ENCODE assay signal across 8 mouse cellular contexts in genomic region chr9:31118520-31119298, GRCm38 (mm10). TPM values are rescaled to one million over a fixed set of nuclear protein-coding genes. Genes with fewer than 3 reads are reported as not detected.
DNase-seq lines count a peak whose midpoint lies in the region; ATAC-seq and TF ChIP-seq lines count a peak whose summit lies in the region.
"Had no signal": no experiment of that assay in that cellular context is flagged by ENCODE, and none has a peak within 500 bp of the region (broad histone marks: within the 10 kb centered on the region; RNA-seq: fewer than 3 reads in every experiment).

No protein-coding gene starts in this region.

- TF ChIP-seq POLR2A in MEL (IDR thresholded peaks at IDR 0.05; ENCODE audit: control insufficient read depth in 1 of 2, insufficient read depth in 1 of 2, low read depth in 1 of 2, low read length in 2 of 2, poor library complexity in 1 of 2) = no peak

- TF ChIP-seq CTCF in MEL (IDR thresholded peaks at IDR 0.05 in 2 of 3, conservative IDR thresholded peaks at IDR 0.05 in 1 of 3; ENCODE audit: control insufficient read depth in 1 of 3, insufficient read depth in 1 of 3, low read depth in 2 of 3, low read length in 3 of 3, poor library complexity in 1 of 3, severe bottlenecking in 1 of 3) = no peak

- H3K36me3 ChIP-seq in kidney, embryonic 16.5 days (ENCODE audit: insufficient read depth, low read length) = no peaks in the 10 kb centered on the region
- no peaks in the 10 kb centered on the region for H3K36me3 ChIP-seq in MEL (ENCODE audit: control insufficient read depth in 1 of 2, insufficient read depth in 2 of 2, low read length in 2 of 2)
- no peaks in the 10 kb centered on the region for H3K36me3 ChIP-seq in embryonic facial prominence, embryonic 10.5 days (replicated peaks)

- H3K79me2 ChIP-seq in MEL (ENCODE audit: control insufficient read depth, insufficient read depth, low read length, poor library complexity) = no peaks in the 10 kb centered on the region

- TF ChIP-seq EP300 in MEL (IDR thresholded peaks at IDR 0.05; ENCODE audit: low read depth in 1 of 2, low read length in 2 of 2) = no peak

- no peak overlapping the region for H3K27ac ChIP-seq in kidney, embryonic 16.5 days (ENCODE audit: low read length)
- H3K27ac ChIP-seq in MEL (ENCODE audit: control insufficient read depth, low read depth, low read length) = no peak overlapping the region
- H3K27ac ChIP-seq in embryonic facial prominence, embryonic 10.5 days (replicated peaks) = no peak overlapping the region

- no peaks in the 10 kb centered on the region for H3K27me3 ChIP-seq in kidney, embryonic 16.5 days (ENCODE audit: insufficient read depth, low read length)
- H3K27me3 ChIP-seq in MEL (ENCODE audit: control insufficient read depth in 1 of 2, insufficient read depth in 2 of 2, low read length in 2 of 2) = no peaks in the 10 kb centered on the region
- no peaks in the 10 kb centered on the region for H3K27me3 ChIP-seq in embryonic facial prominence, embryonic 10.5 days (replicated peaks; ENCODE audit: low read depth, poor library complexity, severe bottlenecking)

- no peak overlapping the region for H3K9ac ChIP-seq in kidney, embryonic 16.5 days (replicated peaks; ENCODE audit: low read length)
- no peak overlapping the region for H3K9ac ChIP-seq in MEL (ENCODE audit: control insufficient read depth, low read depth, low read length, poor library complexity, severe bottlenecking)

- peaks cover 22% of the 10 kb centered on the region for H3K4me1 ChIP-seq in kidney, embryonic 16.5 days (ENCODE audit: insufficient read depth, low read length)
- no peaks in the 10 kb centered on the region for H3K4me1 ChIP-seq in MEL (ENCODE audit: control insufficient read depth in 1 of 2, insufficient read depth in 2 of 2, low read length in 2 of 2)
- H3K4me1 ChIP-seq in embryonic facial prominence, embryonic 10.5 days = peaks cover 56% of the 10 kb centered on the region

- no peak overlapping the region for H3K4me3 ChIP-seq in kidney, embryonic 16.5 days (ENCODE audit: low read length)
- H3K4me3 ChIP-seq in MEL (ENCODE audit: control insufficient read depth in 1 of 2, insufficient read depth in 1 of 2, low read depth in 2 of 2, low read length in 2 of 2) = no peak overlapping the region
- no peak overlapping the region; the same call in 1 of the 2 replicates for H3K4me3 ChIP-seq in embryonic facial prominence, embryonic 10.5 days

- H3K4me2 ChIP-seq in kidney, embryonic 16.5 days (replicated peaks; ENCODE audit: low read depth, low read length) = no peak overlapping the region

- peak; percentile 98 for ATAC-seq in kidney, embryonic 16.5 days (ENCODE audit: low FRiP score, low TSS enrichment)

- TF ChIP-seq RAD21 in MEL (IDR thresholded peaks at IDR 0.05; ENCODE audit: low read depth, low read length) = no peak

- no peaks in the 10 kb centered on the region for H3K9me3 ChIP-seq in kidney, embryonic 16.5 days (ENCODE audit: low read length)
- no peaks in the 10 kb centered on the region for H3K9me3 ChIP-seq in MEL (replicated peaks; ENCODE audit: insufficient read depth, low read length)
- no peaks in the 10 kb centered on the region for H3K9me3 ChIP-seq in embryonic facial prominence, embryonic 10.5 days

- 20% methylated on average over 11 of the region's 11 CpGs for whole genome bisulfite sequencing in kidney, embryonic 16.5 days
- WGBS in embryonic facial prominence, embryonic 10.5 days = 37% methylated on average over 11 of the region's 11 CpGs

- DNase-seq in kidney, postnatal 36 days = no peak
- peak; percentile 47 for DNase-seq in MEL (ENCODE audit: low read depth, low spot score)
- DNase-seq in embryonic facial prominence, embryonic 10.5 days (ENCODE audit: low spot score) = peak; percentile 81
- peak; percentile 81 for DNase-seq in mesoderm, embryonic 11.5 days (ENCODE audit: low read depth, low spot score)
- DNase-seq in urinary bladder, postnatal 36 days (ENCODE audit: low spot score in 2 of 2) = no peak
- DNase-seq in thymus, postnatal 4 days = no peak
- DNase-seq: adrenal gland, postnatal 25 days had no signal

TF ChIP-seq in MEL, 35 proteins besides CTCF, POLR2A, EP300 and RAD21:
- TF ChIP-seq NELFE (IDR thresholded peaks at IDR 0.05; ENCODE audit: low read depth, low read length) = no peak
- no peak for TF ChIP-seq MXI1 (IDR thresholded peaks at IDR 0.05; ENCODE audit: low read depth, low read length)
- TF ChIP-seq MYC (IDR thresholded peaks at IDR 0.05; ENCODE audit: low read depth, low read length) = no peak
- no peak for TF ChIP-seq HCFC1 (IDR thresholded peaks at IDR 0.05; ENCODE audit: low read depth, low read length)
- no peak for TF ChIP-seq TBP (IDR thresholded peaks at IDR 0.05; ENCODE audit: low read depth, low read length)

RNA-seq across cellular contexts. Expression of gene St14, which starts 12.9 kb away (rescaled TPM):
- 46.7 and 48.3 TPM in 2 replicates for polyA plus RNA-seq in kidney, embryonic 16.5 days (2015; fragmentation: Nextera tagmentation; extraction: Ambion mirVana)
- 0.08 and 0.10 TPM in 2 replicates for total RNA-seq in MEL (2012; rRNA removed)
- under 1 TPM in 1 of 2 experiments, not detected in 1; 0.19 TPM for polyA plus RNA-seq in MEL (2012; ENCODE audit: insufficient read depth in 1 of 2, insufficient read length in 2 of 2, low read depth in 1 of 2, low replicate concordance in 2 of 2, missing spikeins in 1 of 2)
- 15.8 and 17.2 TPM in 2 replicates for polyA plus RNA-seq in embryonic facial prominence, embryonic 10.5 days (2016; fragmentation: Nextera tagmentation; extraction: Ambion mirVana)

Comparison
In these comparisons a context has a peak if more than half of its experiments do, and no peak if none do; other contexts are left out.
1. DNase-seq: peak in MEL (single experiment), embryonic facial prominence, embryonic 10.5 days (single experiment) and mesoderm, embryonic 11.5 days (single experiment); none in kidney, postnatal 36 days (0 of 2), urinary bladder, postnatal 36 days (0 of 2) and thymus, postnatal 4 days (single experiment).
2. RNA of gene St14, which starts 12.9 kb away (polyA plus RNA-seq): 46.7 to 48.3 TPM in kidney, embryonic 16.5 days and 15.8 to 17.2 TPM in embryonic facial prominence, embryonic 10.5 days; 0.19 TPM in MEL; every median in the first group is over 10 times any median in the second.